Mouse (Mus musculus) v-Abl transformed pro-B cells (cell line): ENCODE measurements around the gene Srebf2.

ENCODE experiments used
- in situ Hi-C, 2 experiments: fragments of 400-800 bp; cut with MboI; formaldehyde crosslinking; loops; one replicate each; pipeline ENCODE4 v1.15.1; 2025; ENCODE audit not compliant: unreplicated experiment in 2 of 2

The Srebf2 gene

DNA sequence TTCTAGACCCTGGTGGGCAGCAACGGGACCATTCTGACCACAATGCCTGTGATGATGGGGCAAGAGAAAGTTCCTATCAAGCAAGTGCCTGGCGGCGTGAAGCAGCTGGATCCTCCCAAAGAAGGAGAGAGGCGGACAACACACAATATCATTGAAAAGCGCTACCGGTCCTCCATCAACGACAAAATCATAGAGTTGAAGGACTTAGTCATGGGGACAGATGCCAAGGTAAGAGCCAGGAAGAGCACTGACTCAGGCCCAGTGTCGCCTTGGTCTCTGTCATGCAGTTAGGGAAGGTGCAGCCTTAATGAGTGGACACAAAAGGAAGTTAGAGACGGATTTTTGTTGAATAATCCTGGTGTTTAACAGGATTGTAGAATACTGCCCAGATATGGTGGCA lies 28.1 kb downstream of the Srebf2 start:
- in situ Hi-C loops, result no loop called here

DNA sequence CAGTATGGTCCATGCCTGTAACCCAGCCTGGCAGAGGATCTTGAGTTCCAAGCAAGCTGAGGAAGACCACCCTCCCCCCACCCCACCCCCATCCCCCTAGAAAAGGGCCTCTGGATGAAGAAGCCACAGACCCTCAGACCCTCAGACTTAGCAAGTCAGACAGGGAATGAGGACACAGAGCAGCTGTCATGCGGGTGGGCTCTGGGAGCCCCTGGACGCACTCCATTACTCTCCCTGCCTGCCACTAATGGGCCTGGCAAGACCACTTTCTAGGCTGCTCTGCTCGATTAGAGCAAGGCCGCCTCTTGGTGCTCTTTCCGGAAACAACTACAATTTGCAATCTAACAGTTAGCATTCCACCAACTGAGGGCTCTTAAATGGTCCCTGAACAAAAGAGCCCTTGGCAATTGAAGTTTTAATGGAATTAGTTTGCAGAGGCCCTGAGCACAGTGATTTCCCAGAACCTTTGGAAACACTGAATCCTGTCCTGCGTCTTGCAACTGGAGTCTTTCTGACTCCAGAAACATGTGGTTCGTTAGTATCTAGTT lies 30.8 kb downstream of the Srebf2 start:
- in situ Hi-C loops, result no loop called here

DNA sequence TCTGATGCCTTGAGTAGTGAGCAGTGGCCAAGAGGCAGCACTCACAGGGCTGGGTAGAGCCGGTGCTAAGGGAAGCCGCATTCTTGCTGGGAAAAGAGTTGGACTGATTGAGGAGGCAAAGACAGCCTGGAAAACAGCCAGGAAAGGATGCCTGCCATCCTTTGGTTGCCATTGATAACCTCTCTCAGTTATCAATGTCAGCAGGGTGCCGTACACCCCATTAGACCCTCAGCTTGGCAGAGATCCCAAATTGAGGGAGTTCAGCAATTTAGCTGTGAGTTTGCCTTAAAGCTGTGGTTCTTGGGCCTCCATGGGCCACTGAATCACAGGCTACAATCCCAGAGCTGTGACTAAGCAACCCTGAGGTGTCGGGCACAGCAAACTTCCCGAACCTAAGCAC lies 34.1 kb downstream of the Srebf2 start:
- in situ Hi-C loops, result no loop called here

DNA sequence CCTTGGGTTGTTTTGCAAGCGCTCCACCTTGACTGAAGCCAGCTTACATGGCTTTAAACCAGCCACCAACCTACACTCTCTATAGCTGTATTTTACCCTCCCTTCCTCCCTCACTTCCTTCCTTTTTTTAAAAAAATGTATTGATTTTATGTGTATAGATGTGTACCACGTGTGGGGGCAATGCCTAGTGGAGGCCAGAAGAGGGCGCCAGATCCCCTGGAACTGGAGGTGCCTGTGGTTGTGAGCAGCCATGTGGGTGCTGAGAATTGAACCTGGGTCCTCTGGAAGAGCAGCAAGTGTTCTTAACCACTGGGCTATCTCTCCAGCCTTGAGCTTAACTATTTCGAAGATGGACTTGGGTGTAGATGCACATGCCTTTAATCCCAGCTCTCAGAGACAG lies 35.3 kb downstream of the Srebf2 start:
- in situ Hi-C loops, result no loop called here

DNA sequence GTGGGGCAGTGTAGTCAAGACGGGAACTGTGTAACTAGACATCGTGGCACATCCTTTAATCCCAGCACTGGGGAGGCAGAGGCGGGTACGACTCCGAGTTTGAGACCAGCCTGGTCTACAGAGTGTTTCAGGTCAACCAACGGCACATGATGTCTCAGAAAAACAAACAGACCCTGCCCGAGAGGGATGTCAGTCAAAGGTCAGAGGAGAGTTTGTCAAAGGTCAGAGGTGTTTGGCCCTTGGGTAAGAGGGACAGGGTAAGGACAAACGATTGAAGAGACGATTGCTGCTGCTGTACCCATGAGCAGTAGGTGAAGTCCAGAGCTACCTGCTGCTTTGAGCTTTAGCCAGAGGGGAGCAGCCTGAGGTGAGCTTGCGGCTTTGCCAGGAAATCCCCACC lies 36.6 kb downstream of the Srebf2 start:
- in situ Hi-C loops, result no loop called here

DNA sequence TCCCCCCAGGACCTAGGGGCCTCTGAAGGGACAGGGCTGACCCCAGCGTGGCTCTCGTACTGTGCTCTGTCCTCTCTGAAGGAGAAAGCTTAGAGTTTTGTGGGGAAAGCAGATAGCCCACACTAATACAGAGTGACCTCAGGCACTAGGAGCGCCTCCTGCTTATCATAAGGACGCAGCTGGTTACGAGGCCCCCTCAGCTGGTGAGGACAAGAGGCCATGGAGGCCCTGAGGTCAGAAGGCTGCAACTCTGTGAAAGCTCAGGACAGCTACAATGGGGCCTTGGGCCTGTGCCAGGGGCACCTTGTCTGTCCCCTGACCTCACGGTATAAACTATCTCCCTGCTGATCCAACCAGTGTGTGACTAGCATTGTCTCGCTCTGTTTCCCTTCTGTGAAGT lies 37.2 kb downstream of the Srebf2 start:
- in situ Hi-C loops, result no loop called here

DNA sequence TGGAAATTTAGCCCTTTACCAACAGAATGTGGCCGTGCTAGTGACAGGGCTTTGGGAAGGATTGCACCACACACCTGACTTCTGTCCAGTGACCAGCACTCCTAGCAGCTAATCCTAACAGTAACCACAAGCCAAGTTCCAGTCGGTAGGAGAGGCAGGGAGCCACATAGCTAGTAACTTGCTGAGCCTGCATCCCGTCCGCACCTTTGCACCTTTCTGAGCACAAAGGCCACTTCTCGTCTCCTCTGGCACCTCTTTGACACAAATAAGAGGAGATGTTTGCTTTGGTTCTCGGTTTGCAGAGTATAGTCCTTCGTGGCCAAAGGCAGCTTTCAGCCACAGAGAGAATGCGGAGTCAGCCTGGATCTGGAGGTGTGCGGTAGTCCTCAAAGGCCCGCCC lies 37.7 kb downstream of the Srebf2 start:
- in situ Hi-C loops, result loop anchor here (5.0 kb wide), 2 partner anchors 38 to 43 kb away; partner anchors contain the start of gene Tnfrsf13c (in 1 of the 2)

DNA sequence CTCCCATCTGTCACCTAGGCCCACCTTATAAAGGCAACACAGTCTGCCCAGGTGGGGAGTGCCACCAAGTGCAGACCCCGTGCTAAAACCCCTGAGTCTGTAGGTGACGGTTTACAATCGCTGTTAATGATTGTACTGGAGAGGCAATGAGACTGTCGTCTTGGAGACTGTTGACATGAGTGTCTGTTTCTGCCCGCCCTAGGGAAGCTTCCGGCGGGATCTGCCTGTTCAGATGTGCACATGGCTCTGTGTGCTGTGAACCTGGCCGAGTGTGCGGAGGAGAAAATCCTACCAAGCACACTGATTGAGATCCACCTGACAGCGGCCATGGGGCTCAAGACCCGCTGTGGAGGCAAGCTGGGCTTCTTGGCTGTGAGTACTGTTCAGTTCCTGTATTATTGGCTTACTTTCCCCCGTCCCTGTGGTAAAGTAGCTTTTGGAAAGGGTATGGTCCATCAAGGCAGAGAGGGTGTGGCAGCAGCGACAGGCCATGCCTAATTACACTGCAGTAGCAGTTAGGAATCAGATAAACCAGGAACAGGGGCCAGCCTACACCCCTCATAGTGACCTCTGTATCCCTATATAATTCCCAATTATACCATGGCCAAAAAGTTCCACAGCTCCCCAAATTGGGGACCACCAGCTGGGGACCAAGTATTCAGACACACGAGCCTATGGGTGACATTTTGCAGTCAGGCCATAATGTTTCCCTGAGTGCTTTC lies 38.2 kb downstream of the Srebf2 start:
- in situ Hi-C loops, result loop anchor here (5.0 kb wide), 2 partner anchors 37 to 42 kb away; partner anchors contain the start of gene Tnfrsf13c (in 1 of the 2)

DNA sequence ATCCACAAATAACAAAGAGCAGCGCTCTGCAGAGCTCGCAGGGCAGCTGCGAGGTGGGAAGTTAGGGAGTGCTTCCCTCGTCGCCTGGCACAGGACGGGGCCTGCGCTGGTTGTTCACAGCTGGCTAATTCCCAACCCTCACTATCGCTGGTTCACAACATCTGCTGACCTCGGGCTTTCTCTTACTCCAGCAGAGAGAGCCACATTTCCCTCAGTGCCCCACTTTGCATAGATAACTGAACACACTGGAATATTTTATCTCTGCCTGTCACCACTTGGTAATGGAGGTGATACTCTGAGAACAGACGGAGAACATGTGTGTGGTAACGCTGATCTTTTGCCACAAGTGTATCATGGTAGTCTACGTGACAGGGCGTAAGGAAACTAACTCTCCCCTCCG lies 39.1 kb downstream of the Srebf2 start:
- in situ Hi-C loops, result loop anchor here (5.0 kb wide), 2 partner anchors 36 to 41 kb away; partner anchors contain the start of gene Tnfrsf13c (in 1 of the 2)

DNA sequence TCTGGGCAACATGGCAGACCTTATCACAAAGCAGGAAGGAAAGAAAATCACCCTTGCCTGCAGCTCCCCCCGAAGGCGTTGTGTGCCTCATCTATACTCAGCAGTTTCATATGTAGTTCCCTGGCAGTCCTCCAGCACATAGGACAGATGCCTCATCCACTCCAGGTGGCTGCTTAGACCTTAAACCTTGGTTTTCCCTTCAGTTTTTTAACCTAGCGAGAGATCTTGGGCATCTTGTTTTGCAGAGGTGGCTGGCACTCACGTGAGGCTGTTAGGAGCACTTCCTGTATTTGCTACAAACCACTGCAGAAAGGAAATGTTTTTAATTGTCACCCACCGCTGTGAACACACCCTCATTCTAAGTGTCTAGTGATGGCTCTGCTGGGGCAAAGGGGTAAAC lies 40.0 kb downstream of the Srebf2 start:
- in situ Hi-C loops, result loop anchor here (5.0 kb wide), 2 partner anchors 35 to 40 kb away; partner anchors contain the start of gene Tnfrsf13c (in 1 of the 2)

DNA sequence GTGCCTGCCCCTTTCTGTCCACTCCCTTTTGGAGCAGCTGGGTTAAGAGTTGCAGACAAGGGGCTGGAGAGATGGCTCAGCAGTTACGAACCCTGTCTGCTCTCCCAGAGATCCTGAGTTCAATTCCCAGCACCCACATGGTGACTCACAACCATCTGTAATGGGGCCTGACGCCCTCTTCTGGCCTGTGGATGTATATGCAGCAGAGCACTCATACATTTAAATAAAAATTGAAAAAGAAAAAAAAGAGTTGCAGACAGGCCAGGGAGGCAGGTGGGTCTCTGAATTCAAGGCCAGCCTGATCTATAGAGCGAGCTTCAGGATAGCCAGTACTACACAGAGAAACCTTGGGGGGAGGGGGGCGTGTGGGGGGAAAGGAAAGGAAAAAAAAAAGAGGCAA lies 40.4 kb downstream of the Srebf2 start:
- in situ Hi-C loops, result loop anchor here (5.0 kb wide), 2 partner anchors 35 to 40 kb away; partner anchors contain the start of gene Tnfrsf13c (in 1 of the 2)

DNA sequence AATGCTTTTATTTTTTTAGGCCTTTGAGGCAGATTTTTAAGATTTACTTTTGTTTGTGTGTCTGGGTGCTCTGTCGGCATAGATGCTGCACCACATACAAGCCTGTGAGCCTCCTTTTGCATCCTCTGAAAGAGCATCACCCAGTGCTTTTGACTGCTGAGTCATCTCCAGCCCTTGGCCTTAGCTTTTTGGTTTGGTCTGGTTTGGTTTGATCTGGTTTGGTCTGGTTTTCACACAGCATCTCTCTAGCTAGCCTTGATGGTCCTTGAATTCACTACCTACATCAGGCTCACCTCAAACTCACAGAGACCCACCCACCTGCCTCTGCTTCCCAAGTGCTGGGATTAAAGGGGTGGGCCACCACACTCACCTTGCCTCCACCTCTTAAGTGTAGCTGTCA lies 40.9 kb downstream of the Srebf2 start:
- in situ Hi-C loops, result loop anchor here (5.0 kb wide), 2 partner anchors 34 to 39 kb away; partner anchors contain the start of gene Tnfrsf13c (in 1 of the 2)

DNA sequence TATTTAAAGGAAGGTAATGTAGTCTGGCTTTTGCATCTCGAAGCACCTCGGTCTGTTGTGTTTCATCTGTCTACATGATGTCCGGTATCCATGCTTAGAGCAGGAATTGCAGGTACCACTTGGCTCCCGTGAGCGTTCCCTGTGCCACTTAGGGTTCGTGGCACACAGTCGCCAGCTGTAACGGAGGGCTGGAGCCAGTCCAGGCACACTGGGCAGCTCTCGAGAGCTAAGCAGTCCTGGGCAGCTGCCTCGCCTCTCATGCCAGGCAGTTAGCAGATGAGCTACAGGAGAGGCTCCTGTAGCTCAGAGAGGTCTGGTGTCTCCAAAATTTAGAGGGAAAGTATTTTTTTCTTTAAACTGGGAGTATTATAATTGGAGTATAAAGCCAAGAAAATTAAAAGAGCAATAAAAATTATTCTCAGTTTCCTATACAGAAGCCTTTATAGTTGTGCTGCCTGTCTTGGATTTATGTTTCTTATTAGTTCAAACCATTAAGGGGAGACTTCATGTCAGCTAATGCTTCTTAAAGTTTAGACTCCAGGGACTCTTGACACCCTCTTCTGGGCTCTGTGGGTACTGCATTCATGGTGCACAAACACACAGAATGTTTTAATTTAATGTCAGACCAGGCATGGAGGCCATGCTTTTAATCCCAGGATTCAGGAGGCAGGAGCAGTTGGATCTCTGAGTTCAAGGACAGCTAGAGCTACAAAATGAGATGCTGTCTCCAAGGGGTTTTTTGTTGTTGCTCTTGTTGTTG lies 41.7 kb downstream of the Srebf2 start:
- in situ Hi-C loops, result loop anchor here (5.0 kb wide), 2 partner anchors 34 to 39 kb away; partner anchors contain the start of gene Tnfrsf13c (in 1 of the 2)

DNA sequence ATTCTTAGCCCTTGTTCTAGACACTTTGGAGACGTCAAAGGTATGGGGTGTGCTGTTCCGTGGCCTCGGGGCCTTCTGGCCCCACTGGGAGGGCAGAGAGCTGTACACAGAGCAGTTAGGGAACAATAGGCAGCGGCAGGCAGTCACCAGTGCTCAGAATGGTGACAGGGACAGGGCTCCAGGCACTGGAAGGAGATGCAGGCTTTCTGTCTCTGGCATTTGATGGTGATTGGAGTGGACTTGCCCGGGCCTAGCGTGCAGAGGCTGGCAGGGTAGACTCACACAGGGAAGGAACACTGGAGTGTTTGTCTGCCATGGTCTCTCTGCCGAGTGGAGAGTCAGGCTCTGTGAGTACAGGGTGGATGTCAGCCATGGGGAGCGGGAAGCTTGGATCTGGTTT lies 45.6 kb downstream of the Srebf2 start:
- in situ Hi-C loops, result no loop called here

DNA sequence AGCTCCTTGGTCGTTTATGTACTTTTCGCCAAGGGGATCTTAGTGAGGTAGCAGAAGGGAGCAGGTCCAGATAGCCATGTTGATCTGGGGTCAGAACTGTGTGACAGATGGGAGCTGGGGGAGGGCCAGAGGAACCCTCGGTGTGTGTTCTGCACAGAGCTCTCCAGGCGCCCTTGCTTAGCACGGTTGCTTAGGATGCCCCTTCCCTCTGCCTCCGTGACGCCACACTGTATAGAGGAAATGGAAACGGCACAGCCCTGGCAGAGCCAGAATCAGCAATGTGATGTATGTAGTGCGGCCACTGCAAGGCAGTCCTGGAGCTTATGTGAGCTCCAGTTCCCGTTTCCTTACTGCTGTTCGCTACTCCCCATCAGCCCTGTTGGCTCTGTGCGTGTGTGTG lies 49.3 kb downstream of the Srebf2 start:
- in situ Hi-C loops, result no loop called here

DNA sequence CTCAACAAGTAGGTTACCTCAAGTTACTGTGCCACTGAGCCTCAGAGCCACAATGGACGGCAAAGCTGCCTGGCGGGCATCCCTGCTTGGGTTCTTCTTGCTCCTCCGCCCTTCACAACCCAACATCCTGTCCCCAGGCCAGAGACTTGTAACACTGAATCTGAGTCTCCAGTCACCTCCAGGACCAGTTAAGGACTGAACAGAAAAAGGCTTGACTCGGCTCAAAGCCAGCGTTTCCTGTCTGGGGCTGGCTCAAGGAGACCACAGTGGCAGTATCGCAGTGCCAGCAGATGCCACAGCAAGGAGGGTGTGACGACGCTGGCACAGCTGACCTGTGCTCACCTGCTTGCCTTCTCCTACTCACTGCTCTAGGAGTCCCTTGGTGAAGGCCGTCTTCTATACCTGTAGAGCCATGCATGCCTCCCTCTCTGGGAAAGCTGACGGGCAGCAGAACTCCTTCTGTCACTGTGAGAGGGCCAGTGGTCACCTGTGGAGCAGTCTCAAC lies 50.3 kb downstream of the Srebf2 start:
- in situ Hi-C loops, result no loop called here

DNA sequence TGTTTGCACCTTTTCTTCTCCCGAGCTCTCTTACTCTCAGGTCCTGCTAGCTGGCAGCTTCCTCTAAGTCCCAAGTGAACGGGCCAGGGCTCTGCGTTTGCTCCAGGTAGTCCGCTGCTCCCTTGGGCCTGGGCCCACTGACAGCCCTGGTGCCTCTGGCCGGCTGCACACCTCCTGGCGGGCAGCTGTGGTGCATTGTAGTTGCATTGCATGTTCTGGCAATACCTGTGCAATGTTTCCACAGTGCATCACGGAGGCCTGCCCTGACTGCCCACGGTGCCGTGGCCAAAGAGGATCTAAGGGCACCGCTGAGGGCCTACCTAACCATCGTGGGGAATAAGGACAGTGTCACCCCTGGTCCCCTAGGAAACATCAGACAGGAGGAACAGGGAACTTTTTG lies 51.0 kb downstream of the Srebf2 start:
- in situ Hi-C loops, result no loop called here

DNA sequence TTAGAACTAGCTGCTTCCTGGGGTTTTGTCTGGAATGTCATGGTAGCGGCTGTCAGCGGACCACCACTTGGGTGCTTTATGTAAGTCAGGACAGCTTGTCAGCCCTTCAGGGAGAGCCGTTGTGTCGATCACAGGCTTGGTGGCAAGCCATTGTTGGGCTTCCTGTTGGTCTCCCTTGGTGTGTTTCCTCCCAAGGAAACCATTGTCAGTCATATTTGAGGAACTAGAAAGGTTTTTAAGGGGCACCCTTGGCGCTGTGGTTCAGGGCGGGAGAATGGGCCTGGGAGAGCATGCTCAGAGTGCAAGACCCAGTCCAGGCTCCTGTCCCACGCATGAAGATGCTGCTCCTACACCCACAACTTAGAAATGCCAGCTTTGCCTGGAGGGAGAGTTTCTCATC lies 51.4 kb downstream of the Srebf2 start:
- in situ Hi-C loops, result no loop called here

DNA sequence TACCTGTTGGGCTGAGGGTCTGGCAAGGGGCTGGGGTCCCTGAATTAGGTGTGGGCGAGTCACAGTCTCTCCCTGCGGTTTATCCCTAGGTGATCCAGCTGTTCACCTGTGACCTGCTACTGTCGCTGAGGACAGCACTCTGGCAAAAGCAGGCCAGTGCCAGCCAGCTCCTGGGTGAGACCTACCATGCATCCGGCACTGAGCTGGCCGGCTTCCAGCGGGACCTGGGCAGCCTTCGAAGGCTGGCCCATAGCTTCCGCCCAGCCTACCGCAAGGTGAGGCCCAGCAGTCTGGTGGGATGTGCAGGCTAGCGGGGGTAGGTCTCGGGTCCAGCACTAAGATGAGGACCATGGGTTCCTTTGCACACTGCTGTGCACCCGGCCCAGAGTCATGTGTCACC lies 52.6 kb downstream of the Srebf2 start:
- in situ Hi-C loops, result no loop called here

DNA sequence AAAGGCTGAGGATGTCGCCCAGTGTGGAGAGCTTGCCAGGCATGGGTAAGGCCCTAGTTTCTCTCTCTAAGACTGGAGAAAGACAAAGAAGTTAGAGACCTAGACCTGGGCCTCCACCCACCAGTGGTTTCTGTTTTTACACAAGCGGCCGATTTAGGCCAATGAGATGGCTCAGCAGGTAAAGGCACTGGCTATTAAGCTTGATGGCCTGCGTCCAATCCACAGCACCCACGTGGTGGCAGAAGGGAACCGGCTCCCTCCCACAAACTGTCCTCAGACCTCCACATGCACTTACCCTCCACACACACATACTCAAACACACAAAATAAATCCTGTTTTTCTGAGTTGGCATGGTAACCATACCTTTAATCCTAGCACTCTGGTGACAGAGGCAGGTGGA lies 55.1 kb downstream of the Srebf2 start:
- in situ Hi-C loops, result no loop called here

DNA sequence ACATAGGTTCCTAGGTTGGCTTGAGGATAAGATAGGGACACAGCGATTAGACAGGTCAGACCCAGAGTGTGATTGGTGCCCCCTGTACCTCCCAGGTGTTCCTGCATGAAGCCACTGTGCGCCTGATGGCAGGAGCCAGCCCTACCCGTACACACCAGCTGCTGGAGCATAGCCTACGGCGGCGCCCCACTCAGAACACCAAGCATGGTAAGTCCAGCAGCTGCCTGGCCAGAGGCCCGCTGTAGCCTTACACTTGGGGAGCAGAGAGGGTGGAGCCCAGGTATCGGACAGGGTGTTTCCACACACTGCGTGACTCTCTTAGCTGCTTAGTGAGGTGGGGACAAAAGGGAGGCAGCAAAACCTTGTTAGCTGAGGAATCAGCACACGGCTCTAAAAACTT lies 56.1 kb downstream of the Srebf2 start:
- in situ Hi-C loops, result no loop called here
